ENCODE assay signal across 9 mouse cellular contexts in the genomic region with DNA sequence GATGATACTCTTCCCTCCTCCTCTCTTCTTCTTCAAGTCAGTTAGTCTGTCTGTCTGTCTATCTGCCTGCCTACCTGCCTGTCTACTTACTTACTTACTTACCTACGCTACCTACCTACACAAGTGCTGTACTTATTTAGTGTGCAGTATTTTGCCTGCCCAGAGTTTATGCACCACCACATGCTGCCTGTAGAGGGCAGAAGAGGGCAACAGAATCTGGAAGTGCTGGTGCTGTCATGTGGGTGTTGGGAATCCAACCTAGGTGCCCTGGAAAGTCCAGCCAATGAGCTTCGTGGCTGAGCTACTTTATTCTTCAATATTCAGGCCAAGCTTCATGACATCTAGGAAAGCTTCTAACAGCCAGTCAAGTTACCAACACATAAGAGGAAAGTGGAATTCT. TPM values are rescaled to one million over a fixed set of nuclear protein-coding genes. Genes with fewer than 3 reads are reported as not detected.
A peak's percentile ranks its signal among the peaks of the same experiment; 100 is the strongest.
DNase-seq lines count a peak whose midpoint lies in the region; ATAC-seq and TF ChIP-seq lines count a peak whose summit lies in the region.
"Had no signal": no experiment of that assay in that cellular context is flagged by ENCODE, and none has a peak within 500 bp of the region (broad histone marks: within the 10 kb centered on the region; RNA-seq: fewer than 3 reads in every experiment).

No protein-coding gene starts in this region.

- peak; percentile 98 for TF ChIP-seq CTCF in liver, embryonic 14.5 days (IDR thresholded peaks at IDR 0.05; ENCODE audit: low read depth)
- TF ChIP-seq CTCF in spleen, adult 2 months (IDR thresholded peaks at IDR 0.05; ENCODE audit: extremely low read depth, insufficient read depth, insufficient read length, insufficient replicate concordance), result peak; percentile 81; the same call in 1 of the 2 replicates

- no peak for TF ChIP-seq EP300 in liver, embryonic 14.5 days (IDR thresholded peaks at IDR 0.05; ENCODE audit: low read depth)

- TF ChIP-seq POLR2A in spleen, adult 2 months (IDR thresholded peaks at IDR 0.05; ENCODE audit: low read depth, low read length), result no peak

- peak overlapping the region; percentile 51 for H3K9ac ChIP-seq in liver, embryonic 14.5 days (replicated peaks)
- H3K9ac ChIP-seq: limb, embryonic 13.5 days had no signal

- ATAC-seq in liver, embryonic 14.5 days (ENCODE audit: insufficient read depth), result peak; percentile 18; the same call in 1 of the 2 replicates

- H3K27me3 ChIP-seq in heart, embryonic 10.5 days (ENCODE audit: insufficient read depth, poor library complexity, severe bottlenecking), result no peaks in the 10 kb centered on the region
- no peaks in the 10 kb centered on the region for H3K27me3 ChIP-seq in liver, embryonic 14.5 days (ENCODE audit: control insufficient read depth, insufficient read depth, low read length)
- no peaks in the 10 kb centered on the region for H3K27me3 ChIP-seq in spleen, adult 2 months (ENCODE audit: control insufficient read depth, insufficient read depth, low read length)
- H3K27me3 ChIP-seq: limb, embryonic 13.5 days had no signal

- peak; percentile 88 for DNase-seq in heart, adult 11 months
- no peak for DNase-seq in heart, postnatal 25 days (ENCODE audit: low spot score)
- DNase-seq in CD4-positive helper T cell, adult 2 months (ENCODE audit: low read depth, low spot score), result peak; percentile 72
- peak; percentile 60 for DNase-seq in adrenal gland, postnatal 10 days
- DNase-seq in heart, embryonic 10.5 days (ENCODE audit: low spot score), result no peak
- peak; percentile 56 to 68 (median 65) for DNase-seq in liver, embryonic 14.5 days (ENCODE audit: low read depth in 3 of 3, low spot score in 3 of 3)
- DNase-seq in spleen, adult 2 months (ENCODE audit: low read depth in 1 of 2, low spot score in 2 of 2), result peak; percentile 36 to 51
- no peak for DNase-seq in gastrocnemius, postnatal 14 days

- H3K4me1 ChIP-seq in heart, embryonic 10.5 days, result peaks cover 14% of the 10 kb centered on the region; the same call in 1 of the 2 replicates
- peaks cover 23 to 27% of the 10 kb centered on the region in 2 experiments for H3K4me1 ChIP-seq in liver, embryonic 14.5 days (replicated peaks; ENCODE audit: control insufficient read depth in 2 of 2, insufficient read depth in 2 of 2, low read length in 1 of 2)
- no peaks in the 10 kb centered on the region for H3K4me1 ChIP-seq in spleen, adult 2 months (ENCODE audit: control insufficient read depth, insufficient read depth, insufficient read length)
- H3K4me1 ChIP-seq: limb, embryonic 13.5 days had no signal

- H3K27ac ChIP-seq in heart, embryonic 10.5 days, result peak overlapping the region; percentile 32; the same call in 1 of the 2 replicates
- H3K27ac ChIP-seq in liver, embryonic 14.5 days, result peak overlapping the region; percentile 98
- no peak overlapping the region for H3K27ac ChIP-seq in spleen, adult 2 months (ENCODE audit: insufficient read depth, low read length)
- H3K27ac ChIP-seq: limb, embryonic 13.5 days had no signal

- peak overlapping the region; percentile 76; the same call in 1 of the 2 replicates for H3K4me2 ChIP-seq in liver, embryonic 14.5 days (ENCODE audit: low read depth)
- H3K4me2 ChIP-seq: limb, embryonic 13.5 days had no signal

- peaks cover 74% of the 10 kb centered on the region for H3K36me3 ChIP-seq in heart, embryonic 10.5 days
- H3K36me3 ChIP-seq in liver, embryonic 14.5 days (replicated peaks; ENCODE audit: control insufficient read depth, insufficient read depth, low read depth), result peaks cover 37% of the 10 kb centered on the region
- peaks cover 23% of the 10 kb centered on the region for H3K36me3 ChIP-seq in spleen, adult 2 months (ENCODE audit: control insufficient read depth, insufficient read depth, low read length)

- H3K4me3 ChIP-seq in heart, embryonic 10.5 days, result no peak overlapping the region
- H3K4me3 ChIP-seq in liver, embryonic 14.5 days (ENCODE audit: insufficient read depth in 1 of 2, low read depth in 2 of 2, low read length in 2 of 2), result no peak overlapping the region
- H3K4me3 ChIP-seq in spleen, adult 2 months (ENCODE audit: extremely low read depth, insufficient read depth, insufficient read length), result no peak overlapping the region
- H3K4me3 ChIP-seq: limb, embryonic 13.5 days had no signal

- 88% methylated on average over 2 of the region's 2 CpGs for WGBS in heart, embryonic 10.5 days
- whole genome bisulfite sequencing in liver, embryonic 14.5 days (ENCODE audit: insufficient replicate concordance), result 71% methylated on average over 2 of the region's 2 CpGs
- 80% methylated on average over 2 of the region's 2 CpGs for WGBS in spleen, adult 2 months

- intact Hi-C loops in heart, postnatal 25 days (cut with DNase I), result loop anchor here (1.0 to 5.0 kb wide), 2 partner anchors 113 to 186 kb away; no protein-coding TSS in a partner anchor
- intact Hi-C loops in gastrocnemius, postnatal 14 days (cut with DNase I; ENCODE audit: low total_unique reads), result loop anchor here (10.0 kb wide), 1 partner anchor 191 kb away; no protein-coding TSS in a partner anchor

- H3K9me3 ChIP-seq in heart, embryonic 10.5 days, result no peaks in the 10 kb centered on the region
- no peaks in the 10 kb centered on the region for H3K9me3 ChIP-seq in liver, embryonic 14.5 days (ENCODE audit: control insufficient read depth, low read length)
- H3K9me3 ChIP-seq: limb, embryonic 13.5 days had no signal

RNA-seq across cellular contexts. Expression of a gene that starts 12.3 kb away (rescaled TPM):
- total RNA-seq in heart, postnatal 25 days (2021), result 100 to 1,000 TPM; 686 to 854 TPM
- total RNA-seq in adrenal gland, postnatal 10 days (2021), result 100 to 1,000 TPM; 414 to 539 TPM
- 1,119 and 1,337 TPM in 2 replicates for polyA plus RNA-seq in heart, embryonic 10.5 days (2016; fragmentation: Nextera tagmentation; extraction: Ambion mirVana)
- 74.0 and 253 TPM in 2 replicates for polyA plus RNA-seq in liver, embryonic 14.5 days (2012; rRNA removed)
- polyA plus RNA-seq in liver, embryonic 14.5 days (2014; fragmentation: Nextera tagmentation; extraction: Ambion mirVana), result 461 and 479 TPM in 2 replicates
- 432 and 723 TPM in 2 replicates for polyA plus RNA-seq in spleen, adult 2 months (2012; rRNA removed)
- total RNA-seq in gastrocnemius, postnatal 14 days (2021), result 100 to 1,000 TPM; 175 to 207 TPM

RNA-seq across cellular contexts. Expression of a gene that starts 15.6 kb away (rescaled TPM):
- 10 to 100 TPM; 11.3 to 15.5 TPM for total RNA-seq in heart, postnatal 25 days (2021)
- 10 to 100 TPM; 25.8 to 28.7 TPM for total RNA-seq in adrenal gland, postnatal 10 days (2021)
- 39.3 and 40.2 TPM in 2 replicates for polyA plus RNA-seq in heart, embryonic 10.5 days (2016; fragmentation: Nextera tagmentation; extraction: Ambion mirVana)
- 12.3 and 15.3 TPM in 2 replicates for polyA plus RNA-seq in liver, embryonic 14.5 days (2012; rRNA removed)
- 25.5 and 25.6 TPM in 2 replicates for polyA plus RNA-seq in liver, embryonic 14.5 days (2014; fragmentation: Nextera tagmentation; extraction: Ambion mirVana)
- polyA plus RNA-seq in spleen, adult 2 months (2012; rRNA removed), result 16.7 and 22.7 TPM in 2 replicates
- total RNA-seq in gastrocnemius, postnatal 14 days (2021), result 10 to 100 TPM in 1 of 2 experiments, 1 to 10 TPM in 1; 7.9 to 10.1 TPM

RNA-seq across cellular contexts. Expression of a gene that starts 29.1 kb away (rescaled TPM):
- total RNA-seq in heart, postnatal 25 days (2021), result 10 to 100 TPM; 35.6 to 38.0 TPM
- 10 to 100 TPM; 47.3 to 55.6 TPM for total RNA-seq in adrenal gland, postnatal 10 days (2021)
- 63.7 and 80.0 TPM in 2 replicates for polyA plus RNA-seq in heart, embryonic 10.5 days (2016; fragmentation: Nextera tagmentation; extraction: Ambion mirVana)
- 20.1 and 22.9 TPM in 2 replicates for polyA plus RNA-seq in liver, embryonic 14.5 days (2012; rRNA removed)
- 71.8 and 76.6 TPM in 2 replicates for polyA plus RNA-seq in liver, embryonic 14.5 days (2014; fragmentation: Nextera tagmentation; extraction: Ambion mirVana)
- 13.1 and 15.3 TPM in 2 replicates for polyA plus RNA-seq in spleen, adult 2 months (2012; rRNA removed)
- total RNA-seq in gastrocnemius, postnatal 14 days (2021), result 10 to 100 TPM; 32.2 to 34.6 TPM

RNA-seq across cellular contexts. Expression of a gene that starts 42.0 kb away (rescaled TPM):
- total RNA-seq in heart, postnatal 25 days (2021), result 10 to 100 TPM; 41.9 to 45.2 TPM
- total RNA-seq in adrenal gland, postnatal 10 days (2021), result 10 to 100 TPM; 70.6 to 71.2 TPM
- polyA plus RNA-seq in heart, embryonic 10.5 days (2016; fragmentation: Nextera tagmentation; extraction: Ambion mirVana), result 60.1 and 74.5 TPM in 2 replicates
- 26.3 and 30.8 TPM in 2 replicates for polyA plus RNA-seq in liver, embryonic 14.5 days (2012; rRNA removed)
- 38.6 and 41.7 TPM in 2 replicates for polyA plus RNA-seq in liver, embryonic 14.5 days (2014; fragmentation: Nextera tagmentation; extraction: Ambion mirVana)
- polyA plus RNA-seq in spleen, adult 2 months (2012; rRNA removed), result 29.2 and 29.8 TPM in 2 replicates
- total RNA-seq in gastrocnemius, postnatal 14 days (2021), result 10 to 100 TPM; 43.5 to 48.3 TPM

RNA-seq across cellular contexts. Expression of a gene that starts 48.7 kb away (rescaled TPM):
- not detected for total RNA-seq in heart, postnatal 25 days (2021)
- total RNA-seq in adrenal gland, postnatal 10 days (2021), result not detected
- polyA plus RNA-seq in heart, embryonic 10.5 days (2016; fragmentation: Nextera tagmentation; extraction: Ambion mirVana), result not detected in 2 replicates
- 0.02 TPM in 1 of 2 replicates, not detected in the other for polyA plus RNA-seq in liver, embryonic 14.5 days (2012; rRNA removed)
- polyA plus RNA-seq in liver, embryonic 14.5 days (2014; fragmentation: Nextera tagmentation; extraction: Ambion mirVana), result not detected in 2 replicates
- polyA plus RNA-seq in spleen, adult 2 months (2012; rRNA removed), result not detected in 2 replicates
- under 1 TPM; 0.12 to 0.18 TPM for total RNA-seq in gastrocnemius, postnatal 14 days (2021)

Comparison
In these comparisons a context has a peak if more than half of its experiments do, and no peak if none do; other contexts are left out.
1. DNase-seq: peak in heart, adult 11 months (single experiment), CD4-positive helper T cell, adult 2 months (single experiment), adrenal gland, postnatal 10 days (single experiment), liver, embryonic 14.5 days (3 of 3) and spleen, adult 2 months (2 of 2); none in heart, postnatal 25 days (single experiment), heart, embryonic 10.5 days (single experiment) and gastrocnemius, postnatal 14 days (single experiment).